Mouse (Mus musculus): ENCODE measurements at regions not wholly inside any gene's neighbourhood (a gene's known extent, or its start where the extent isn't known, plus 50 kb on each side); places are given as distances from the start of the nearest gene placed in this dataset.

- no peak for TF ChIP-seq EP300 (IDR thresholded peaks at IDR 0.05; ENCODE audit: insufficient read depth, low read depth, low read length)
- no peak for TF ChIP-seq CTCF (IDR thresholded peaks at IDR 0.05; ENCODE audit: low read depth, low read length)
- TF ChIP-seq POLR2A (IDR thresholded peaks at IDR 0.05; ENCODE audit: insufficient read depth, low read length), result no peak
These were observed 509.1 kb downstream of the Zfp704 start for GRCm38 (mm10) chr3:9100761-9101160.

All from ES-Bruce4 (cell line).